Mouse (Mus musculus): ENCODE measurements around the gene Scmh1.

GRCm38 (mm10) chr4:120360011-120360521, 45.0 kb upstream of the Scmh1 start:
- TF ChIP-seq EP300 (IDR thresholded peaks at IDR 0.05; ENCODE audit: low read depth in 1 of 2, low read length in 2 of 2) (no peak), CTCF (IDR thresholded peaks at IDR 0.05 in 2 of 3, conservative IDR thresholded peaks at IDR 0.05 in 1 of 3; ENCODE audit: control insufficient read depth in 1 of 3, insufficient read depth in 1 of 3, low read depth in 2 of 3, low read length in 3 of 3, poor library complexity in 1 of 3, severe bottlenecking in 1 of 3) (no peak), RCOR1 (IDR thresholded peaks at IDR 0.05; ENCODE audit: low read depth, low read length) (no peak), POLR2A (IDR thresholded peaks at IDR 0.05; ENCODE audit: control insufficient read depth in 1 of 2, insufficient read depth in 1 of 2, low read depth in 1 of 2, low read length in 2 of 2, poor library complexity in 1 of 2) (no peak), TBP (IDR thresholded peaks at IDR 0.05; ENCODE audit: low read depth, low read length) (no peak), ZKSCAN1 (IDR thresholded peaks at IDR 0.05; ENCODE audit: low read depth, low read length) (no peak), JUND (IDR thresholded peaks at IDR 0.05; ENCODE audit: low read depth, low read length) (no peak), UBTF (IDR thresholded peaks at IDR 0.05; ENCODE audit: borderline replicate concordance, insufficient read depth, low read depth, low read length) (no peak), USF2 (IDR thresholded peaks at IDR 0.05; ENCODE audit: borderline replicate concordance in 1 of 2, insufficient read depth in 1 of 2, low read depth in 1 of 2, low read length in 2 of 2) (no peak), TCF12 (IDR thresholded peaks at IDR 0.05; ENCODE audit: low read depth, low read length) (no peak), ELF1 (IDR thresholded peaks at IDR 0.05; ENCODE audit: low read depth, low read length) (no peak), MXI1 (IDR thresholded peaks at IDR 0.05; ENCODE audit: low read depth, low read length) (no peak), ZC3H11A (IDR thresholded peaks at IDR 0.05; ENCODE audit: low read depth, low read length) (no peak), MAFK (IDR thresholded peaks at IDR 0.05; ENCODE audit: borderline replicate concordance, low read depth, low read length) (no peak)

Measured in MEL (cell line).